Mouse (Mus musculus) liver, postnatal 0 days (tissue): ENCODE measurements around the gene Vegfb. TPM values are rescaled to one million over a fixed set of nuclear protein-coding genes. Genes with fewer than 3 reads are reported as not detected.
A peak's percentile ranks its signal among the peaks of the same experiment; 100 is the strongest.
"Not testable (repeated sequence)": the region's sequence is repeated elsewhere in the genome, so short reads cannot be mapped to it uniquely, and the experiment has no call there.

ENCODE experiments used
- ATAC-seq: fragments of 200-750 bp; cut with Nextera tagmentation; 2 replicates; pipeline ENCODE4 v1.8.0; 2017; ENCODE audit warnings: mild to moderate bottlenecking, moderate library complexity
- DNase-seq: peaks from one replicate; pipeline ENCODE4 v3.0.0-alpha.2; 2016
- H3K27ac ChIP-seq: fragments of 300-500 bp; sonication (generic); 2 replicates; pipeline ENCODE4 v1.5.1; 2014; ENCODE audit warnings: antibody characterized with exemption, moderate library complexity, mild to moderate bottlenecking, low read depth
- H3K27me3 ChIP-seq: fragments of 300-500 bp; sonication (generic); 2 replicates; pipeline ENCODE4 v1.6.1; 2014; ENCODE audit warnings: low read length, control low read depth, mixed read lengths; ENCODE audit not compliant: insufficient read depth
- H3K36me3 ChIP-seq: fragments of 300-500 bp; sonication (generic); replicated peaks from 2 replicates; pipeline ENCODE4 v1.6.1; 2014; ENCODE audit warnings: mild to moderate bottlenecking, control low read depth, low read length, moderate library complexity, mixed read lengths; ENCODE audit not compliant: insufficient read depth
- H3K4me1 ChIP-seq: fragments of 300-500 bp; sonication (generic); 2 replicates; pipeline ENCODE4 v1.6.1; 2014; ENCODE audit warnings: antibody characterized with exemption, mild to moderate bottlenecking, control low read depth; ENCODE audit not compliant: insufficient read depth
- H3K4me2 ChIP-seq: fragments of 300-500 bp; sonication (generic); 2 replicates; pipeline ENCODE4 v1.6.1; 2014; ENCODE audit warnings: low read depth, mild to moderate bottlenecking, low read length, moderate library complexity, mixed read lengths
- H3K4me3 ChIP-seq: fragments of 300-500 bp; sonication (generic); 2 replicates; pipeline ENCODE4 v1.5.1; 2014; ENCODE audit warnings: low read depth, low read length
- H3K9ac ChIP-seq: fragments of 300-500 bp; sonication (generic); replicated peaks from 2 replicates; pipeline ENCODE4 v1.6.1; 2014; ENCODE audit warnings: mild to moderate bottlenecking, moderate library complexity
- H3K9me3 ChIP-seq: fragments of 300-500 bp; sonication (generic); 2 replicates; pipeline ENCODE4 v1.6.1; 2016; ENCODE audit warnings: mild to moderate bottlenecking, control low read depth, low read length, mixed read lengths
- CTCF ChIP-seq: sonication (generic); IDR thresholded peaks from 2 replicates; pipeline ENCODE4 v1.5.1; 2016; ENCODE audit warnings: antibody characterized with exemption, low read depth
- EP300 ChIP-seq: IDR thresholded peaks from 2 replicates; pipeline ENCODE4 v1.6.1; 2016; ENCODE audit warnings: antibody characterized with exemption, low read depth, mild to moderate bottlenecking
- WGBS: fragments of 180-500 bp; shearing (Covaris S2); extraction: QIAGEN DNeasy Blood & Tissue Kit; methylation state at CpG from one replicate; pipeline ENCODE4 v1.1.7; 2014; ENCODE audit not compliant: insufficient replicate concordance; 5-methylcytosine and 5-hydroxymethylcytosine counted together
- polyA plus RNA-seq: library from polyadenylated mRNA; unstranded; fragments of >200 nt; fragmentation: Nextera tagmentation; extraction: Ambion mirVana; gene quantifications from 2 replicates; pipeline ENCODE4 v1.2.1, GENCODE M21; 2015

Vegfb gene
- polyA plus RNA-seq, 1 experiment from 2014 or later: 11.9 TPM

- ATAC-seq (peak; percentile 1; the same call in 1 of the 2 replicates), DNase-seq (no peak)
- Histone ChIP-seq H3K9ac (peak overlapping the region; percentile 52), H3K4me3 (peak overlapping the region; percentile 67), H3K9me3 (no peaks in the 10 kb centered on the region), H3K4me1 (peaks cover 34% of the 10 kb centered on the region), H3K27me3 (no peaks in the 10 kb centered on the region), H3K4me2 (peak overlapping the region; percentile 100), H3K36me3 (peaks cover 4% of the 10 kb centered on the region), H3K27ac (peak overlapping the region; percentile 81)
- no peak for TF ChIP-seq EP300
- peak; percentile 13; the same call in 1 of the 2 replicates for TF ChIP-seq CTCF
- WGBS: 68% methylated on average over 13 of the region's 14 CpGs
Observed at GRCm38 (mm10) chr19:6993011-6993770, 5.7 kb upstream of the Vegfb start.

GRCm38 (mm10) chr19:6992011-6992858 lies 4.8 kb upstream of the Vegfb start, which contains the start of gene Dnajc4:
Dnajc4 (minus strand) TSS chr19:6992572.
- TF ChIP-seq CTCF: 0 out of 2 replicates have a peak, but pooled peaks have one; percentile 11
- no peak for TF ChIP-seq EP300
- ATAC-seq (peak; percentile 93), DNase-seq (peak; percentile 97)
- Histone ChIP-seq H3K4me2 (peak within 1 kb of the TSS; percentile 100), H3K36me3 (0 out of 2 replicates have a peak, but pooled peaks cover 2% of the 10 kb centered on the region), H3K4me1 (peaks cover 40% of the 10 kb centered on the region), H3K4me3 (peak within 1 kb of the TSS; percentile 67), H3K27ac (peak within 1 kb of the TSS; percentile 81), H3K27me3 (no peaks in the 10 kb centered on the region), H3K9ac (peak within 1 kb of the TSS; percentile 75), H3K9me3 (no peaks in the 10 kb centered on the region)
- under 1% methylated on average over 36 of the region's 37 CpGs for WGBS

- not testable (repeated sequence) for H3K27me3 ChIP-seq, H3K9me3 ChIP-seq, H3K4me3 ChIP-seq, ATAC-seq, H3K9ac ChIP-seq, H3K36me3 ChIP-seq, H3K27ac ChIP-seq, DNase-seq, H3K4me2 ChIP-seq
- peaks cover 43% of the 10 kb centered on the region for H3K4me1 ChIP-seq
- WGBS: 81% methylated on average over 6 of the region's 6 CpGs
Observed at GRCm38 (mm10) chr19:6991166-6991565, 3.7 kb upstream of the Vegfb start.

GRCm38 (mm10) chr19:6990712-6991111 lies 3.3 kb upstream of the Vegfb start:
- Histone ChIP-seq H3K9me3 (no peaks in the 10 kb centered on the region), H3K4me1 (peaks cover 46% of the 10 kb centered on the region), H3K36me3 (0 out of 2 replicates have a peak, but pooled peaks cover 2% of the 10 kb centered on the region), H3K9ac (no peak overlapping the region), H3K4me2 (no peak overlapping the region), H3K4me3 (no peak overlapping the region), H3K27me3 (no peaks in the 10 kb centered on the region), H3K27ac (no peak overlapping the region)
- TF ChIP-seq CTCF (no peak), EP300 (no peak)
- no peak for DNase-seq
- 81% methylated on average over 6 of the region's 6 CpGs for WGBS
- no peak for ATAC-seq

GRCm38 (mm10) chr19:6989251-6989650 lies 1.8 kb upstream of the Vegfb start:
- no peak overlapping the region for H3K4me2 ChIP-seq
- ATAC-seq: no peak
- no peak overlapping the region for H3K9ac ChIP-seq
- 91% methylated on average over 8 of the region's 8 CpGs for WGBS
- no peak overlapping the region for H3K4me3 ChIP-seq
- no peaks in the 10 kb centered on the region for H3K9me3 ChIP-seq
- no peak for DNase-seq
- no peak overlapping the region for H3K27ac ChIP-seq
- H3K36me3 ChIP-seq: peaks cover 8% of the 10 kb centered on the region; the same call in 1 of the 2 replicates
- peaks cover 36% of the 10 kb centered on the region for H3K4me1 ChIP-seq
- no peaks in the 10 kb centered on the region for H3K27me3 ChIP-seq
- TF ChIP-seq EP300: no peak
- no peak for TF ChIP-seq CTCF

- DNase-seq: peak; percentile 24
- Histone ChIP-seq H3K36me3 (peaks cover 16% of the 10 kb centered on the region; the same call in 1 of the 2 replicates), H3K9me3 (no peaks in the 10 kb centered on the region), H3K4me3 (peak overlapping the region; percentile 77), H3K4me1 (peaks cover 31% of the 10 kb centered on the region), H3K9ac (peak overlapping the region; percentile 75), H3K27me3 (no peaks in the 10 kb centered on the region), H3K27ac (peak overlapping the region; percentile 48; the same call in 1 of the 2 replicates), H3K4me2 (peak overlapping the region; percentile 98)
- no peak for ATAC-seq
- TF ChIP-seq EP300: no peak
- no peak for TF ChIP-seq CTCF
- WGBS: 9% methylated on average over 8 of the region's 8 CpGs
Observed at GRCm38 (mm10) chr19:6987904-6988285, 444 bp upstream of the Vegfb start.
